Mouse (Mus musculus) midbrain, postnatal 0 days (tissue): ENCODE results near the gene 4932429P05Rik. TPM values are rescaled to one million over a fixed set of nuclear protein-coding genes. Genes with fewer than 3 reads are reported as not detected.

Experiments
- ATAC-seq: fragments of 200-750 bp; cut with Nextera tagmentation; 2 replicates; pipeline ENCODE4 v1.8.0; 2017; ENCODE audit warnings: moderate number of reproducible peaks, mild to moderate bottlenecking, moderate TSS enrichment, moderate library complexity; ENCODE audit not compliant: low FRiP score
- DNase-seq: peaks from one replicate; pipeline ENCODE4 v3.0.0-alpha.2; 2015; ENCODE audit warnings: low spot score
- H3K27ac ChIP-seq: fragments of 300-500 bp; sonication (generic); 2 replicates; pipeline ENCODE4 v1.5.1; 2014; ENCODE audit warnings: low read depth, mild to moderate bottlenecking, low read length, mixed read lengths
- H3K27me3 ChIP-seq: fragments of 300-500 bp; sonication (generic); 2 replicates; pipeline ENCODE4 v1.6.1; 2014; ENCODE audit warnings: low read length, control low read depth, mixed read lengths; ENCODE audit not compliant: insufficient read depth
- H3K36me3 ChIP-seq: fragments of 300-500 bp; sonication (generic); 2 replicates; pipeline ENCODE4 v1.6.1; 2014; ENCODE audit warnings: low read length, control low read depth, mixed read lengths; ENCODE audit not compliant: insufficient read depth
- H3K4me1 ChIP-seq: fragments of 300-500 bp; sonication (generic); 2 replicates; pipeline ENCODE4 v1.6.1; 2014; ENCODE audit warnings: mild to moderate bottlenecking, control low read depth, antibody characterized with exemption, low read length, mixed read lengths; ENCODE audit not compliant: insufficient read depth
- H3K4me2 ChIP-seq: fragments of 300-500 bp; sonication (generic); 2 replicates; pipeline ENCODE4 v1.6.1; 2014; ENCODE audit warnings: low read depth, mild to moderate bottlenecking, low read length, mixed read lengths; ENCODE audit not compliant: poor library complexity, severe bottlenecking
- H3K4me3 ChIP-seq: fragments of 300-500 bp; sonication (generic); 2 replicates; pipeline ENCODE4 v1.5.1; 2014; ENCODE audit warnings: low read depth, mild to moderate bottlenecking, low read length, moderate library complexity
- H3K9ac ChIP-seq: fragments of 300-500 bp; sonication (generic); replicated peaks from 2 replicates; pipeline ENCODE4 v1.6.1; 2014; ENCODE audit warnings: mild to moderate bottlenecking, low read length, moderate library complexity, mixed read lengths; ENCODE audit not compliant: poor library complexity, severe bottlenecking
- H3K9me3 ChIP-seq: fragments of 300-500 bp; sonication (generic); 2 replicates; pipeline ENCODE4 v1.6.1; 2016; ENCODE audit warnings: low read length, control low read depth
- CTCF ChIP-seq: IDR thresholded peaks from 2 replicates; pipeline ENCODE4 v1.5.1; 2016; ENCODE audit warnings: antibody characterized with exemption, mild to moderate bottlenecking
- polyA plus RNA-seq: library from polyadenylated mRNA; unstranded; fragments of >200 nt; fragmentation: Nextera tagmentation; extraction: Ambion mirVana; gene quantifications from 2 replicates; pipeline ENCODE4 v1.2.1, GENCODE M21; 2015
- total RNA-seq: library from RNA; depleted of rRNA; stranded (reverse); fragments of >200 nt; gene quantifications from 2 replicates; pipeline ENCODE4 v1.2.3, GENCODE M21; 2014; rRNA removed

The 4932429P05Rik gene
- total RNA-seq (not detected in 2 replicates), polyA plus RNA-seq (not detected in 2 replicates)

GRCm38 (mm10) chrX:89751968-89752367 is at the start of gene 4932429P05Rik:
Gene 4932429P05Rik (plus strand): TSS chrX:89752268.
- Histone ChIP-seq H3K36me3 (no peaks in the 10 kb centered on the region), H3K4me3 (no peak within 1 kb of the TSS), H3K27ac (no peak within 1 kb of the TSS), H3K9me3 (no peaks in the 10 kb centered on the region), H3K4me2 (no peak within 1 kb of the TSS), H3K27me3 (no peaks in the 10 kb centered on the region), H3K9ac (no peak within 1 kb of the TSS), H3K4me1 (no peaks in the 10 kb centered on the region)
- DNase-seq (no peak), ATAC-seq (no peak)
- no peak for TF ChIP-seq CTCF

Other genes with a start within 250 kb of the 4932429P05Rik start
- not detected in 2 replicates for gene 4930415L06Rik, start 180.6 kb downstream of the 4932429P05Rik start, total RNA-seq
- gene 4930415L06Rik, start 180.6 kb downstream of the 4932429P05Rik start, polyA plus RNA-seq: not detected in 2 replicates